Mouse (Mus musculus) E14TG2a.4 (cell line): ENCODE results near the gene Emc6.

Experiments used
- CTCF ChIP-seq: conservative IDR thresholded peaks from 2 replicates; pipeline ENCODE4 v1.5.1; 2014; ENCODE audit warnings: low read length
- NANOG ChIP-seq: IDR thresholded peaks from 2 replicates; pipeline ENCODE4 v1.6.1; 2014; ENCODE audit warnings: borderline replicate concordance, low read length, mixed read lengths
- POU5F1 ChIP-seq: IDR thresholded peaks from 2 replicates; pipeline ENCODE4 v1.6.1; 2014; ENCODE audit warnings: low read length, borderline replicate concordance

GRCm38 (mm10) chr11:73148209-73148608, 28.6 kb downstream of the Emc6 start:
- TF ChIP-seq CTCF (no peak), POU5F1 (no peak), NANOG (no peak)
